Mouse (Mus musculus) R1 (cell line): ENCODE results near the gene Gm9903.

ENCODE experiments used
- DNase-seq: peaks from one replicate; pipeline ENCODE4 v3.0.0-alpha.2; 2018; ENCODE audit warnings: low read depth, low spot score

Gm9903 gene

DNA sequence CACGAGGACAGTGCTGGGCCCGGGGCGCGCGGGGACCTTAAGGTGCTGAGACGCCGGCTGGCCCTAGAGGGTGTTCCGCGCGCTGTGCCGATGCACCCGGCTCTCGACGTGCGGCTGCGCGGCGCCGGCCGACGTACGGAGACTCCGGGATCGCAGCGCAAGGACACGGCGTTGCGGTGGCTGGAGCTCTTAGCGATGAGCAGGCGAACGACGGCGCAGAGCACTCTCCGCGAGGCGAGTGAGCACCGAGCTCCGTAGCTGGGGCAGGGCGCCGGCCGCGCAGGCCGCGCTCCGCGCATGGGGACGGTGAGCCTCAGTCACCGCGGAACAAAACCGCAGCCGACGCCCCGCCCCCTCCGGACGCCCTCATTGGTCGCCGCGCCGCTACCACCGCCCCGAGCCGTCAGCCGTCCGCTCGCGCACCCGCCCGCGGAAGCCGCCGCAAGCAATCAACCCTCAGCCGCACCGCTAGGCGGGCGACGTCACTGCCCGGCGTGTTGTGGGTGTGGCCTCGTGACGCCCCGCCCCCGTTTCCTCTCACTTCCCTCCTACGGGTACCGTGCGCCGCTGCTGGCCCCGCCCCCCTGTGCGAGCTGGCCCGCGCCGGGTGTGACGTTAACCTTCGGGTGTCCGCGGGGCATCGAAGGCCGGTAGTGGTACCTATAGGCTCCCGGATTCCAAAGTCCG, at the start of gene Gm9903, which contains the start of gene Fam53a:
Gene Gm9903 (plus strand): TSS at position 625 of the 687 bp plus-strand sequence.
Gene Fam53a (minus strand): TSS at position 335 of the 687 bp plus-strand sequence.
- peak; percentile 95 for DNase-seq

DNA sequence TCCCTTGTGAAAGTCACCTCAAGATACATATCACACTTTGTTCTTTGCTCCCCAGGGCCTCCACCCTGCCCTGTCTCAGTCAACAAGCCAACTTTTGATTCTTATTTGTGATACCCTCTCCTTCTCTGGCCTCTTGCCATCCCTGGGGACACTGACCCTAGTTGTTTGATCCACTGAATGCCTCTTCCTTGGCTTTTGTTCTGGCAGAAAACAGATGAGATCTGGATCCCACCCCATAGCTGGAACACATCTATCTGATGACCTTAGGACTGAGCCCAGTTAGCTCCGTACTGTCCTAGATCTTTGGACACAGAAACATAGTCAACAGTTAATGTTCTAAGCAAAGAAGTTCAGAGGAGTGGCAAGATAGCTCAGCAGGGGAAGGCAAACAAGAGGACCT, 49.4 kb upstream of the Gm9903 start:
- no peak for DNase-seq

DNA sequence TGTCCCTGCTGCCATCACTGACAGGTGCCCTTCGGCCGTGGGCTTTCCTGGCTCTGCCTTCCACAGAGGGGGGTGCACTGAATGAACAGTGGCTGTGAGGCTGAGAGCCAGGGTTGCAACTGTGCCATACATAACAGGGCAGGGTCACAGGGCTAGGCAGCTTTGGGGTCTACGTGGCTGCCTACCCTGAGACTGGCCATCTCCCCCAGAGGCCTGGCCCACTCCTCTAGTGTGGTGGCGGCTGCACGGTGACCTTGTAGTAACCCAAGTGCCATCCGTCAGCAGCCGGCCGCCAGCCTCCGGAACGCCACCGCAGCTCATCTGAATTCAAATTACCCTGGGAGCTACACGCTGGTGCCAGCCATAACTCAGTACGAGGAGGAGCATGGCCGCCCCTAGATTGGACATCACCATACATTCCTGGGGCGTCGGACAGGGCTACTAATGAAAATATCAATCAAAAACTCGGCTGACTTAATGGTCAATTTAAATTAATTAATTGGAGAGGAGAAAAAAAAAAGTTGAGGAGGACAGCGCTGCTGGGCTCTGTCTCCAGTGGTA, 42.1 kb upstream of the Gm9903 start:
- no peak for DNase-seq

DNA sequence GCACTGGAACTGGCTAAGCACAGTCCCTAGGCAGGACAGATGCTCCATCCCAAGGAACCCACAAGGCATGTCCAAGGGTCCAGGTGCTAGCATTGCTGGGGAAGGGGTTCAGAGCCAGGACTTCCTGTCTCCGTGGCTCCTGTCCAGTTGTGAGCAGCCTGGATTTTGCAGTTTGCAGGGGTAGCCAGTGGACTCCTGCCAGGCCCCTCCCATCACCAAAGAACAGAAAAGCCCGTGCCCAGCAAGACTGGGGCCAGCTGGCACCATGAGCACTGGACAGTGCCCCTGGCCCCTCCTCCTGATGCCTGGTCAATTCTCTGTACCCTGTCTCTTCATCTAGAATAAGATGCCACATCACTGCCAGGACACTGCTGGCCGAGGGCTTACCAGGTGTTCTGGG, 41.7 kb upstream of the Gm9903 start:
- DNase-seq: no peak

DNA sequence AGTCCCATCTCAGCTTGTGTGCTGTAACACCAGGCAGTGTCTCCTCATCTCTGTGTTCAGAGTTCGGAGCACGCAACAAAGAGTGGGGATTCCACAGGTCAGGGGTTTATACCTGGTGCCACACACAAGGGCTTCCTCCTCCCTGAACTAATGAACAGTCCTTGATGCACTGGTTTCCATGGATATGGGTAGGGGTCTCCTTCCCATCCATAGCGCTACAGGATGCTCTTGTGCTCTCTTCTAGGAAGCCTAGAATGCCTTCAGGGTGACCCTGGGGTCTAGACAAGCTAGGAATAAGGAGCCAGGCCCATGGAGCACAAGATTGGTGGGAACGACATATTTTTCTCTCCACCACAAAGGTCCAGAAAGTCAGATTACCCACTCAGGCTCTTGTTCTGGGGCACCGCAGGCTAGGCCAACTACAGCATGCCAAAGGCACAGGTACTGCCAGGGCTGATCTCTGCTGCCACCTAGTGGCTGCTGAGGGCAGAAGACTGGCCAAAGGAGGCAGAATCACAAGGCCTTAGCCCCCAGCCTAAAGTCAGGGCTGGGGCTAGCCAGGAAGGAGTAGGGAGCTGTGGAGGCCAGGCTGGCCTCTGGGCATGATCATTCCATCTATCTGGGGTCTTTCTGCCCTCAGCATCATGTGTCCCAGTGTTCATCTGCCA, 40.4 kb upstream of the Gm9903 start:
- peak; percentile 76 for DNase-seq

DNA sequence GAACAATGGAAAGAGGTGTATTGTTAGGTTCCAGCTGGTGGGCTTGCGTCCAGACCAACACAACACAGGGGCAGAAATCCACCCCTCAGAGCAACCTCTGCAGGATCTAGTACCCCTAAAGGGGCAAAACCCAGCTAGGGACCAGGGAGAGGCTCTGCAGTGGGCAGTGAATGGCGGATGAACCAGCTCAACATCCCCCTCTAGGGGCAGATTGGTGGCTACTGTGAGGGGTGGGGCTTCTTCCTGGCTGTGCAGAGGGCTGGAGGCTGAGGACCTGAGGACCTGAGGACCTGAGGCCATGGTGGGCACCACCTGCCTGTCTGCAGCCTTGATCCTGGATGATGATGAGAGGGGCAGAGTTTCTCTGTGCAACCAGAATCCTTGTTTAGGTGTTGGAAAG, 36.1 kb upstream of the Gm9903 start:
- peak; percentile 60 for DNase-seq

DNA sequence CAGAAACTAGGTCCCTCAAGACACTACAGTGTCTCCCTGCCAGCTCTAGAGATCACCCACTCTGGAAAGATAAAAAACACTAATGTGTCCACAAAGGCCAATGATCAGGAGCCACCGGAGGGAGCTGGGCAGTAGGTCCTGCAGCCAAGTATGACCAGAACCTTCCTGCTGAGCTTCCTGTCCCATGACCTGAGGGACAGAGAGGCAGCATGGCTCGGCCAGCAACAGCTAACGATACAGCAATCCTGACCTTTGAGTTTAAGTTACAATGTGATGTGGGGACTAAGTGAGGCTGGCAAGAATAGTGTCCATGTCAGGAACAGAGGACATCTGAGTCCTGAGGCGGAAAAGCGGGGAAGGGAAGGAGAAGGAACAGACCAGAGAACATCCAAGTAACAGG, 24.4 kb upstream of the Gm9903 start:
- DNase-seq: no peak

DNA sequence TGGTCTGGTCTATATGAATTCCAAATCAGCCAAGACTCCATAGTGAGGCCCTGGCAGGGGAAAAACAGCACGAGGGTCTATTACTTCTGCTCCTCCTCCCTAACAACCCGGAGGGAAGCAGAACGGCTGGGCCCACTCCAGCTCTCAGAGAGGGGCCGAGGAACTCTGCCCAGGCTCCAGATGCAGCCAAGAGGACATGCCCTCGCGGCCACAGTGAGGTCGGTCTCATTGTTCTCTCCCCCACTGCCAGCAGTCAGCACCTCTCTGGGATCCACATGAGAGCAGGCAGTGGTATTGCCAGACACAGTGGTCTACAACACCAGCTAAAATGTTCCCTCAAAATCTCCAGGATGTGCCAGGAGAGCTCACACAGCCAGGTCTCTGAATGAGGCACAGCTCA, 23.1 kb upstream of the Gm9903 start:
- DNase-seq: no peak

DNA sequence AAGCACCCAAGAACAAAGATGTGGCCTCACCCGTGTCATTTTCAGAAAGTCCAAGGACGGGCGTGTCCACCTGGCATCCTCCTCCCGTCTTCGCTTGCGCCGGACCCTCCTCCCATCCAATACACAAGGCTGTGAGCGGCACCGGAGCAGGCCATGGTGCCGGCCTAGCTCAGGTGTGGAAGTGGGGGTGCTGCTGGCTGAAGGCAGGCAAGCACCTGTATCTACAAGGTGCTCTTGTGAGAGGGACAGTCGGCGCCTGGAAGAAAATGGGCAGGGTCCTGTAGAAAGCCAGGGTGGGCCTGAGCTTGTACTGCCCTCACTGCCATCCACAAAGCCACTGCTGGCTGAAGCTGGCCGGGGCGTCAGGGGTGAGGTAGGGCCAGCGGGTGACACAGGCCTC, 22.3 kb upstream of the Gm9903 start:
- no peak for DNase-seq

DNA sequence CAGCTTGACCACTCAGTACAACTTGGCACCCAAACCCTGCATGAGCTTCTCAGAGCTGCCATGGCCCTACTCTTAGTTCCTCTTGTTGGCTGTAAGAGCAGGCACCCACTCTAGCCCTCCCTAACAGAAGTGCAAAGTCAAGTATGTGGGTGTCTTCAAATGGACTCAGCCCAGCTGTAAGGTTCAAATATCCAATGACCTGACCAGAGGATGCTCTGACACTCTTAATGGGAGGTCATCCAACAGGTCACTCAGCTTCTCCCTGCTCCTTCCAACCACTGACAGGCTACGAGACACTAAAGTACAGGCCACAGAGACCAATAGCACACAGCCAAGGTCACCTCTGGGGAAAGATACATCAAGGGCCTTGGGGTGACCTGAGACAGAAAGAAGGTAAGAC, 20.5 kb upstream of the Gm9903 start:
- DNase-seq: no peak

DNA sequence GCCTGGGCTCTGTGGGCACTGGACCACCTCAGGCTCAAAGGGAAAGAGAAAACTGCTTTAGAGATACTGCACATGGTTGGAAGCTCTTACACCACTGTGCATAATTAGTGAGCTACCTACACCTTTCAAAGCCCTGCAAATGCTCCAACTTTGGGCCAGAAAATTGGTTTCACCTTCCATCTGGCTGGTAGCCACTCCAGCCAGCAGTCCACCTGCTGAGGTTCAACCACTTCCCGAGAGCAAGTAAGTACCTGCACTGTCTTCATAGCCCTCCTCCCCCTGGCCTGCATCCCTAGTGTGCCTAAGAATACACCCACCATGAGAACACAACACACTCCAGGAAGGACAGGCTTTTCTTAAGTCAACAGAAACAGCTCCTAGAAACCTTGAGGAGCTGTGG, 17.9 kb upstream of the Gm9903 start:
- no peak for DNase-seq

DNA sequence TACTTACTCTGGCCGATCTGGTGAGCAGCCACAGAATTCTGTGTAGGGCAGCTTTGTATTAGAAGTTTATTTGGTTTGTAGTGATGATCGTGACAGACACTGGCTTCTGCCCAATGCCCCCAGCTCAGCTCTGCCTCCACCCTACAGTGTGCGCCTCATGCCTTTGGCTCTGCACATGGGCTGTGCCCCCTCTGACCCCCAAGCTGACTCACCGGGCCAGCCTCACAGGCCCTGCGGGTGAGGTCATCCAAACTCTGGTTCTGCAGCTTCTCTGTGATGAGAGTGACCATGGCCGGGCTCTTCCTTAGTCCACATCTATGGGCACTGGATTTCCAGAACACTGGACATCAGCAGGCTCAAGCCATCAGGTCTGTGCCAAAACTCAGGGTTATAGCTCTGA, 15.3 kb upstream of the Gm9903 start:
- no peak for DNase-seq

DNA sequence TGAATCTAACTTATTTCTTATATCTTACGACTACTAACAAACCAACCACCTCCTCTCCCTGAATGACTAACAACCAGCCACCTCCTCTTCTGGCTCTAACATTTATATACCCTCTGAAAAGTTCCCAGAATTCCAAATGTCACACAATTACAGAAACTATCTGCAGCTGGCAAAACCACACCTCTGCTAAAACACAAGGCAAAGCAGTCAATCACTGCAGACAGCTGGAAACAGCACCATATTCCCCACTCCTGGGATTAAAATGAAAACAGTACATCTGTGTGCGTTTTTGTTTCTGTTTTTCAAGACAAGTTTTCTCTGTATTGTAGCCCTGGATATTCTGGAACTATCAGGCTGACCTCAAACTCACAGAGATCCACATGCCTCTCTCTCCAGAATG, 7.1 kb upstream of the Gm9903 start:
- no peak for DNase-seq

DNA sequence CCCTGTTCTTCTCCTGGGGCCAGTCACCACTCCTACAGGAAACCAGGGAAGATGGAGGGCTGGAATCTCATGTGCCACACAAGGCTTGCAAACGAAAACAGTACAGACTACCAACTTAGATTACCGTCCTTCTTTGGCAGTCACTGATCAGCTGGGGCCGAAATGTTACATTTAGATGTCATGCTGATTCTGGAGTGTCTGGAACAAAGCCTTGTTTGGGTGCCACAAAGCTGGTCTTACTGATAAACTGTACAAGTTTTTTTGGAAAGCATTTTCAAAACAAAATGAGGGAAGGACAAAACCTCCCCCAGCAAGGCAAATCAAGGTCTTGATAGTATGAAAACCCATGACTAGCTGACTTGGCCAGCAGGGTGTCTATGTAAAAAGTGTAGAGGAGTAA, 6.0 kb upstream of the Gm9903 start:
- DNase-seq: no peak

DNA sequence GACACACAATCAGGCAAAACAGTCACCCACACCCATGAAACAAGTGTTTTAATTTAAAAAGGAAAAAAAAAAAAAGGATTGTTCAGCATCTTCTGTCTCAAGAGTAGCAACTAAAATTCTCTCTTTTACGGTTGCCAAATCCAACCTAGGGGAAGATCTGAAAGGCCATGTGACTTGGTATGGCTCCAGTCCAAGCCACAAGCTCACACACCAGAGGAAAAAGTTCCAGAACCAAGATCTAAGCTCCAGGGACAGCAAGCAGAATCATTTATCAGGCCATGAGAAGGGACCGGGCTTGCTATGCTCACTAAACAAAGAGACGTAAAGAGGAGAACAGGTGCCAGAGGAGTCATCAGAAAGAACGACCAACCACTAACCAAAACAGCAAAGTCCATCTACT, 1.8 kb upstream of the Gm9903 start:
- no peak for DNase-seq

DNA sequence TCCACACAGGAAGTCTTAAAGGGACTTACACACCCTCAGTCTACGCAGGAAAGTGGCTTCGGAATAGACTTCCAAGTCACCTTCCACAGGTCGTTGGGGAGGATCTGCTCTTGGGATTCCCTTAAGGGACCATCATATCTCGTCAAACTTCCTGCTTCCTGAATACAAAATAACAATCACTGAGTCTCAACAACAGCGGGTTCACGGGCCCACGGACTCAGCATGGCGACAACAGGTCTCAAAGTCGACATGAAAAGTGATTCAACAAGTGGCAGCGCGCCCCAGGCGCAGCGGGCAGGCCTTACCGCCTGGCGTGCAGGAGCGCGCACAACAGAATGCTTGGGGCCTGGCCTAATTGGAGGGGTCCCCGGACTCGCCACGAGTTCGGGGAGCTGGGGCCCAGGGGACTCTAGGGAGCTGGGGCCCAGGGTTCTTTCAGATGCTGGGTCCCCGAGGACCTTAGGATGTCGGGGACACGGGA, 865 bp upstream of the Gm9903 start:
- DNase-seq: peak; percentile 77

DNA sequence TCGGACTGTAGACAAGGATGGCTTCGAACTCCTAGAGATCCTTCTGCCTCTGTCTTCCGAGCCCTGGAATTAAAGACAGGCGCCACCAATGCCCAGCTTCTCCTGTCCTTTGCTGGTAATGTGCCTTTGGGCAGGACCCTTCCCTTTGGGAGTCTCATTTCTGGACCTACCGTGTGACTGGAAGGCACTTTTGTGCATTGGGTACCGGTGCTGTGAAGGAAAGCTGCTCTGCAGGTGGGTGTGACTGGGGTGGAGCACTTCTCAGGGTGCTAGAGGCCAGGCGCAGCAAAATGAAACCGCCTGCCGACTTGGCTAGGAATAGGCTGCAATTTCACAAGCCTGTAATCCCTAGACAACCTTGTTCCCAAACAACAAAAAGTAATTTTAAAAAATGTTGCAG, 336 bp downstream of the Gm9903 start:
- peak; percentile 58 for DNase-seq

DNA sequence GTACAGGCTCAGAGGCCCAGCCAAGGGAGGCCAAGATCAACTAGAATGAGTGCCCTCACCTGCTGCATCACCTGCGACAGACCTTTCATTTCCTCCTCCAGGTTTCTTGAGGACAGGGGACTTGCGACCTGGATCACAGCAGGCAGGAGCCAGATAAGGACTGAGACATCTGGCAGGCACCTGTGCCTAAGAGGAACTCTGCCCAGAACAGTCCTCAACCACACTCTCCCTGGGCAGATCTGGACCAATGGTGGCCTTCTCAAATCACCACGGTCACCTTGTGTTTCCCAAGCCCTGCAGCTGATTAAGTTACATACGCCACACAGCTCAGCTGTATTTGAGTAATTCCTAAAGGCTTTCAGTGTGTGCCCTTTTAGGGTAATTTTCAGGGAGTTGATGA, 890 bp downstream of the Gm9903 start:
- no peak for DNase-seq

DNA sequence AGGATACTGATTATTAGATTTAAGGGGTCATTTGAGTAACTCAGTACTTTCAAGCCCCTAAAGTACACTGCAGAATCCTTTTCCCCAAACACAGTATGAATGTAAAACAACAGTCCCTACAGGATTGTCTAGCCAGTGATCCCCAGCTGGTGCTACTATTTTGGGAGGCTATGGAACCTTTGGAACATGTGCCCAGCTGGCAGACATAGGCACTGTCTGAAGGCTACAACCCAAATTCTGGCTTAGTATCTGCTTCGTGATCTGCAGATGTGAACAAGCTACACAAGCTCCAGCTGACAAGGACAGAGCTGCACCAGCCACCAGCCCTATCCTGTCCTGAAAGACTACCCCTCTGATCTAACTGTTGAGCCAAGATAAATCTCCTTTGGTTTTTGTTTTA, 2.8 kb downstream of the Gm9903 start:
- no peak for DNase-seq

DNA sequence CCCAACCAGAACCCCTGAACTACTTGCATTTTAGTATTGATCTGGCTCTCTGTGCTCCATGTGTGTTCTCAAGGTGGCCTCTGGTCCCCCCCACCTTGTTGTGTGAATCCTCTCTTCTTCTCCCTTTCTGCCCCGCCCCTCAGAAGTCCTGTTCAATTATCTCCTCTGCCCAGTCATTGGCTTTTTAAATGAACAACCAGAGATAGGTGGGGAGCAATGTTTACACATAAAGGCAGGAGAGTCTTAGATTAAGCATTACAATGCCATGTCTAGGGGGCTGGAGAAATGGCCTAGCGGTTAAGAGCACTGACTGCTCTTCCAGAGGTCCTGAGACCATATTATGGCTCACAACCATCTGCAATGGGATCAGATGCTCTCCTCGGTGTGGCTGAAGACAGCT, 5.6 kb downstream of the Gm9903 start:
- no peak for DNase-seq

DNA sequence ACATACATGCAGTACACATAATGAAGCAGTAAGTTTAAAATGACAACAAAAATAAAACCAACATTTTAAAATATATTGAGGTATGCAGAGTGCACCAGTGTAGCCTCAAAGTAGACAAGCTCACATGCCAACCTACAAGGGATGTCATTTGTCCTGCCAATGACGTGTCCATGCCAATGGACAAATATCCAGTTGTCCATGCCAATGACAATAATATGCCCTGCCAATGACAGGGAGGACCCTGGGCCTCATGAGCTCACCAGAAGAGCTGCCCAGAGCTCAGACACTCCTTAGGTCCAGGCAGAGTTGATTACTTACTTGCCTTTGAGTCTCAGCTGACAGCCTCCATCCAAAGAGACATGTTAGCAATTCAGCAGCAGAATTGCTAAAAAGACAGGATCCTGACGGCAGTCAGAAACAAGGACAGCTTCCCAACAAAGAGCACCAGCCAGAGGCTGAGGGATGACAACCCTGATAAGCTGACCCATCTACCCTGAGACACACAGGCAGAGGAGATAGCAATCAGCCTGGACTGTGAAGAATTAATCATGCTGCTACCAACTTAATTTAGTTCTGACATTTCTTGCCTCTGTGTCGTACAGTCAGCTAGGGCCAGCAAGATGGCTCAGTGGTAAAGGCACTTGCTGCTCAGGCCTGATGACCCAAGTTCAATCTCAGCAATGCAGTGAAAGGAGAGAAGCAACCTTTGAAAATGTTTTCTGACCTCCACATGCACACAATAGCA, 8.1 kb downstream of the Gm9903 start:
- no peak for DNase-seq

DNA sequence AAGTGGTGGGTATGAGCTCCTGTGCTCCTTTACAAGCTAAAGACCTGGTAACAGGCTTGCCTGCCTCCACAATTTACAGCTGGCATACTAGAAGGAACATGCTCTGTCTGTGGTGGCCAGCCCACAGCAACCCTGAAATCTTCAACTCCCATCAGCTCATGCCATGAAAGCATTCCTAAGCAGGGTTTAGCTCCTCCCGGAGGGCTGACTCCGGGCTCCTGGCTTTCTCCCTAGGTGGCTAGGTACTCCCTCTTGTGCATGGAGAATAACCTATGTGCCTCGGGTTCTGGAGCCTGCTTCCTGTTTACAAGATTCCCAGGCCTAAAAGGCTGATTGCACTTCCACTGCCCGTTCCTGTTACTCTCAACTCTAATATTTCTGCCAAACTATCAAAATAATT, 9.1 kb downstream of the Gm9903 start:
- peak; percentile 17 for DNase-seq
